Mouse (Mus musculus): ENCODE measurements around the gene Camta1.

DNA sequence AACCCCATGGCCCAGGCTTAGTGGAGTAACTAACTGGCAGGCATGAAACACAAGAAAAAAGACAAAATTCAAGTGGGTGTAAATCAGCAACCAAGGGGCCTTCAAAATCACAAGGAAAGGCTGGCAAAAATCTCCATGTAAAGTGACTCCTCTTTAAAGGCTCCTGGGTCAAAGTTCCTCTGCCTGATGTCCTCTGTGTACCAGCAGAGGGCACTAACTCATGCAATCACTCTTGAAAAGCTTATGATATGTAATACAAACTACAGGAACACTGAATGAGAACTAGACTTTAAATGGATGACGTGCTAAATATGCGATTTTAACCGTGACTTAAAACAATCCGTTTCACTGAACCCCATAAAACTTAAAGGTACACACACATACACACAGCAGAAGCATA, 83.2 kb downstream of the Camta1 start:
- TF ChIP-seq ZNF384 (IDR thresholded peaks at IDR 0.05; ENCODE audit: low read depth, low read length): no peak
- no peak for TF ChIP-seq CHD2 (IDR thresholded peaks at IDR 0.05; ENCODE audit: low read depth, low read length)
- no peak for TF ChIP-seq ZC3H11A (IDR thresholded peaks at IDR 0.05; ENCODE audit: borderline replicate concordance, low read depth, low read length)

Data from ES-E14 (cell line).